Mouse (Mus musculus): Measurements from ENCODE around the gene Sema3g.

The Sema3g gene

DNA sequence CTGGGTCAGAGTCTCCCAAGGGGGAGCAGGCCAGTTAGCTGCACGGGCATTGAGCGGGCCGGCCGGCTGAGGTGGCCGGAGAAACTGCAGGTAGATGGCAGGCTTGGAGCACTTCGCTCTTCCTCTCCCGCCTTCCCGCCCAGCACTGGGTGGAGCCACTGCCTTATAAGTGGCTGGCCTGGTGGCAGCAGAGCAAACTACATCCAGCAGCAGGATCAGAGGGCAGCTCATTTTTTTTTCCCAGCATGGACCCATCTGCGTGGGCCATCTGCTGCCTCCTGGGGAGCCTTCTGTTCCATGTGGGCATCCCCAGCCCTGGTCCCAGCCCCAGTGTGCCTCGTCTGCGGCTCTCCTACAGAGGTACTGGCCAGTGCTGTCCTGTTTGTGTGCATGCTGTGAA lies at the start of gene Sema3g:
TSS of gene Sema3g (plus strand) at position 195 of the 400 bp plus-strand sequence.
- peak; percentile 87 to 89 for DNase-seq

DNA sequence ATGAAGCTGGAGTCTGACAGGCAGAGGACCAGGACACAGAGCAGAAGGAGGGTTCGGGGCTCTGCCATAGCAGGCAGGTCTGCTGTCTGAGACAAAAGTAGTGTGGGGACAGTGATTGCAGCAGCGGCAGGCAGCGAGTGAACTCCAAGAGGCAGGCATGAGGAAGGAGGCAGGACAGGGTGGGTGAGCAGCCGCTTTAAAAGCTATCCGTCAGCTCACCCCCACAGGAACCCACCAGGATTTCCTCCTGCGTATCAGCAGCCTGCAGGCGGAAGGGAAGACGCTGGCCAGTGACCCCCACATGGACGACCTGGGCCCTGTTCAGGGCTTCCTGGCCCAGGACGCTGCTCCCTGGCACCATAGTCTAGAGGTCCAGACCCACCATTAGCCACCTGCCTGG lies 49.2 kb upstream of the Sema3g start, which contains the start of gene Stab1:
TSS of gene Stab1 (minus strand) at position 217 of the 400 bp plus-strand sequence.
- DNase-seq = peak; percentile 69 to 71

DNA sequence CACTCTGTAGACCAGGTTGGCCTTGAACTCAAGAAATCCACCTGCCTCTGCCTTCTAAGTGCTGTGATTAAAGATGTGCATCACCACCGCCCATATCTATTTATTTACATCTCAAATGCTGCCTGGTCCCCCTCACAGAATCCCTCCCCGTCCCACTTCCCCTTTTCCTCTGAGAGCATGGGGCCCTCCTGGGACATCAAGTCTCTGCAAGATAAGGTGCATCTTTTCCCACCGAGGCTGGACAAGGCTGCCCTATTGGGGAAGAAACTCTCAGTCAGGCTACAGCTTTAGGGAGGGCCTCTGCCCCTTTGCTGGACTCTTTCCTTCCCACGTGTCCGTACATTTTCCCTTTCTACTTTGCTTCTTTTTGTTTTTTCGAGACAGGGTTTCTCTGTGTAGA lies 48.2 kb upstream of the Sema3g start:
- no peak for DNase-seq

DNA sequence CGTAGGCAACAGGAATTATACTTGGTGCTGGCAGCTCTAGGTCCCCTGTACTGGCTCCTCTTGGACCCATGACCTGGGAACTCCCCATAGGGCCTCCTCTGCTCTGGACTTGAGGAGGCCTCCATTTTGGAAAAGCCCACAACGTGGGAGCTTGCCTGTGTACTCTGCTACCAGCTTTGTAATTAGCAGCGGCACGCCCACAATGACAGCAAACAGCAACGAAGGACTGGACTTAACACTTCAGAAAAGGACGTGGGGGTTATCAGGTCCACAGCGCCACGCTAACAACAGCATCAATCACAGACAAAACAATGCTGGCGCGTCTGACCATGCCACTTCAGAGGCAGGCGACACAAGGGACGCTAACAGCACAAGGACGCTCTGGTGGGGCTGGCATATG lies 46.7 kb upstream of the Sema3g start:
- no peak for DNase-seq

DNA sequence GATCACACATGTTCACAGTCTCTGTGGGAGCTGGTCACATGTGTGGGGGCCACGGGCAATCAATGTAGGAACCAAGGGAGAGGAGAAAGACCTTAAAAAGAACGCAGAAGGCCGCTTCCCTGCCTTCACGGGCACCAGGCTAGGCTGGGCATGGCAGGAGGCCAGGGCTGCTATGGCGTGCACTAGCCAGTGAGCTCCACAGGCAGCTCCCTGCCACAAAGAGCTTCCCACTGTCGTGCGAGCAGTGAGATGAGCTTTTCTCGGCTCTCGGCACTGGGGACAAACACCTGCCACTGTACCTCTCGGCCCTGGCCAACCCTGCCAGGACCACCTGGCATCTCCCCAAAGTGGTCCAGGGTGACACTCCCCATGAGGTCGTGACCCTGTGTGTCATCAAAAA lies 46.3 kb upstream of the Sema3g start:
- DNase-seq = peak in 1 of 2 experiments; percentile 37

DNA sequence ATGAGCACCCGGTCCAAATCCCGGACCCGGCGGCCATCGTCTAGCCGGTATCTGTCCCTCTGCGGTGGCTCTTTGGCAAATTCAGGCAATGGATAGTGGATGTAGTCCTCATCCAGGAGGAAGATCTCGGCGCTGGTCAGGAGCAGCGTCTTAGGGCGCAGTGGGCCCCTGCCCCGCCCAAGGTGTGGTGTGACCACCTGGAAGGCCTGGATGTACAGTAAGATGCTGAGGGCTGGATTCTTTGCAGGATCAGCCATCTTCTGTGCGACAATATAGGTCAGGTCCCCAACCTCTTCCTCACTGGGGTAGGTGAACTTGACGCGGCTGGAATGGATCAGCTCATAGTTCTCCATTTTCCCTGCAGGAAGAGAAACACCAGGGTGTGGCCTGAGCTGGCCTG lies 45.8 kb upstream of the Sema3g start:
- DNase-seq = no peak

DNA sequence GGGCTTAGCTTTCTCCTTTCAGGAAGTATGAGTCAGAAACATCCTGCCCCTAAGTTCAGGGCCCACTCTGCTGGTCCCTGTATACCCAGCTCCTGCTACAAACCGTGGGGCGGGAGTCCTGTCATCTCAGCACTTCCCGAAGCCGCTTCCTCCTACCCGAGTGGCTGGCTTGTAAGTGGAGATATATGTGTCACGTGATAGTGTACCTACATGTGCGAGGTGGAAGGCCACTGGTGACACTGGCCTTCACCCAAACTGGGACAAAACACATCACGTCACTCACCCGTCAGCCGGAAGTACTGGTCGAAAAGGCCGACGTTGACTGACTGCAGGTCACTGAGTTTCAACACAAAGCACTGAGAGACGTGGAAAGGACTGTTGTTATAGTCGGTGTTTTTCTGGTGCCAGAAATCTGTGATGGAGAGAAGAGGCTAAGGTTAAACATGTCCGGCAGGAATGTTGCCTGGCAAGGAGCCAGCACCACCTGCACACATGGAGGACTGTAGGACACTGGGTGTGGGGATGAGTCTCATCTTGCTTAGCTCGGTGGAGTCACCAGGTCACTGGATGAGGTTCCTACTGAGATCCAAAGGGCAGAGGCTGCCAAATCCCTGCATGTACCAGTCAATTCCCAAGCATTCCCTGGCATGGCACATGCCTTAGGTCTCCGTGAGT lies 44.7 kb upstream of the Sema3g start:
- DNase-seq = peak; percentile 61 to 63

DNA sequence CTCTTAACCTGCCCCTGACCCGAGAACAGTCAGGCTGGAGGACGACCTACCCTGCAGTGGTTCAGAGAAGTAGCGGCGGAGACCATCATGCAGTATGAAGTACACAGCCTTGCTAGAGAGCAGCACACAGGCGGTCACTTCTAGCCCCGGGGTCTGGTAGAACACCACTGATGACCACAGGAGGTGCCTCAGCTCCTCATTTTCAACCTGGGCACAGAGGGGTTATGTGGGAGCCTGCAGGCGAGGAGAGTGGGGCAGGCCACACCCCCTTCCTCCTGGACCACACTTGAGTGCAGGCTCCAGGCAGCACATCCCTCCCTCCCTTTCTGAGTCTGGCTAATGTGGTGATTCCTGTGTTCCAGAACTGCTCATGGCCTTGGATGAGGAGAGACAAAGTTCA lies 44.1 kb upstream of the Sema3g start:
- DNase-seq = no peak

DNA sequence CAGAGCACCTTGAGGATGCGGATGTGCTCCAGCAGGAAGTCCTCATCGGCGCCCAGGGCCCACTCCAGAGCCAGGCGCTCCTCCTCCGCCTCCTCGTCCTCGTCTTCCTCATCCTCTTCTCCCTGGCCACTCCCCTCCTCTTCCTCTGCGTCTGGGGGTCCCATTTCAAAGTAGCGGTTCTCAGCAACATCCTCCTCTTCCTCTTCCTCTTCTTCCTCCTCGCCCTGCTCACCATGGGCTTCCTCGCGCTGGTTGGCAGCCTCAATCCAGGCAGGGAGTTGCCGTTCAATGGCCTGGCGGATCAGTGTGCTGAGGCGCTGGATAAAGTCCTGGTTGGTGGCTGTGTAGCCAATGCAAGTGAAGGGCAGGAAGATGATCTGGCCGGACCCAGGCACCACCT lies 40.4 kb upstream of the Sema3g start:
- DNase-seq = no peak

DNA sequence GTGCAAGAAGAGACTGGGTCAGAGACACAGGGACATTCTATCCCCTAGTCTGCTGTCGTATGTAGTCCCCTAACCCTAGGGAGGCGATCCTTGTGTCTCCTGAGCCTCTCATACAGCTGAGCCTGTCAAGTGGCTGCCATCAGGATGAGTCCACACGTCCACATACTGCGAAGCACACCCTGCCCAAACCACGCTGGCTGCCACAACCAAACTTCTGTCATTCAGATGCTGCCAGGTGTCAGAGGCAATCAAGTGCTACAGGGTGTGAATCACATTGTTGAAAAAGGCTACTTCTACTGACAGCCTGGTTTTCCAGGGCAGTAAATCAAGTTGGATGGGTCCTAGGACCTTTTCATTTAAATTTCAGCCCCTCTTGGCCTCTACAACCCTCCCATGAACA lies 39.9 kb upstream of the Sema3g start:
- no peak for DNase-seq

DNA sequence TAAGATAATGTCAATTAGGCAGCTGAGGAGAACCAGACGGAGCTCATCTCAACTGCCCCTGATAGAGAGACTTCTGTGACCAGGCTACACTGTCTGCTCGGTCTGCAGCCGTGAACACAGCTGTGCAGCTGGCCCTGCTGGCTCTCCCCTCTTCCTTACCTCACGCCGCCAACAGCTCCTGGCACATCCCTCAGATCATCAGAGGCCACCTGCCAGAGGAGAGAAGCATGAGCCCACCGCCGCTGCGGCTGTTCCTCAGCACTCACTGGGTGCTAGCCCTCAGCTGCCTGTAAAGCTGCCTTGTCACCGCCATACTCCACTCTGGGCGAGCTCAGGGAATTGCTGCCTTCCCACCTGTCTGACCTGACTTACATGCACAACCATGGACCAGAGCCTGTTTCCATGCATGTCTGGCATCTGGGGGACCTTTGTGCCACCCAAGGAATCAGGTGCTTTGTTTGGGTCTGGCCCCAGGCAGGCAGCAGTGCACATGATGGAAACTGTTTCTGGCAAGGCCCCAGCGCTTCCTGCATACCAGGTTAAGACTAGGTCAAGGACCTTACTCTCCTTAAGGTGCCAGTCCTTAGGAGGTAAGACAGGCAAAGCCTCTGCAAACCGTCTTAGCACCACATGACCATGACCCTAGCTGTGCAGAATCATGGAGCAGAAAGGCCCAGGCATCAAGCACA lies 37.8 kb upstream of the Sema3g start:
- DNase-seq = peak; percentile 89 to 91

DNA sequence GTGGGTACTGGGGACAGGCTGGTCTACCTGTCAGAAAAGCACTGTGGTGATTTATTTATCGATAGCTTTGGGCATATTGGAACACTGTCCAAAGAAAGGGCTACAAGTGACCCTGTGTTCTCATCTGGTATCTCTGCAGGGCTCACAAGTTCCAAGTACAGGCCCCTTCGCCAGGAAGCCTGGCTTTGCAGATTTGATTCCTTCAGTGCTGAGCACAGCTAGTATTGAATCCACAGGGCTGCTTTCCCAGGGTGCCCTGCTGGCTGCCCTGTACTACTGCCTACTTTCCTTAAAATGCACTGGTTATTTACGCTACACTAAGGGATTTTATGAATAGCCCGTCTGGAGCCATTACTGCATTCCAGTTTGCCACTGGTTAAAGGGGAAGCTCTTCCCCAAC lies 36.1 kb upstream of the Sema3g start:
- DNase-seq = peak; percentile 29 to 32

DNA sequence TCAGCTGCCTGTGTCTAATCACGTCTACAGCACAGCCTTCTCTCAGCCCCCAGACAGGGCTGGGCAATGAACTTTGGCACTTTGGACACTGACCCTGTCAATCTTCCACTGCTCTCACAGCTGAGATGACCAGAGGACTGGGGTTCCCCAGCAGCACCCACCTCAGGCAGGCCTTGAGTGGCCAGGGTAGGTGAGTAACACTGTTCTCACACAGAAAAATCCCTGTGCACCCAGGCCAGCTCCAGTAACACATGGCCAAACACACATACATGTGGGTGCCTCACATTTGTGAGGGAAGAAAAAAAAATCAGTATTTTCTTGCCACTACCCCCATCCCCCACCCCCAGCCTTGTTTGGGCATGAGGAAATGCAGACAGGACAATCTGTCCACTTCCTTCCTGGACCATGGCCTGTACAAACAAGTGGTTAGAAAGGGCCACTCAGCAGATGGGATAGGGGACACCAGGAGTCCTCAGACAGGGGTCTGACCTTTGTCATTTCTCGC lies 34.8 kb upstream of the Sema3g start:
- peak; percentile 76 to 82 for DNase-seq

DNA sequence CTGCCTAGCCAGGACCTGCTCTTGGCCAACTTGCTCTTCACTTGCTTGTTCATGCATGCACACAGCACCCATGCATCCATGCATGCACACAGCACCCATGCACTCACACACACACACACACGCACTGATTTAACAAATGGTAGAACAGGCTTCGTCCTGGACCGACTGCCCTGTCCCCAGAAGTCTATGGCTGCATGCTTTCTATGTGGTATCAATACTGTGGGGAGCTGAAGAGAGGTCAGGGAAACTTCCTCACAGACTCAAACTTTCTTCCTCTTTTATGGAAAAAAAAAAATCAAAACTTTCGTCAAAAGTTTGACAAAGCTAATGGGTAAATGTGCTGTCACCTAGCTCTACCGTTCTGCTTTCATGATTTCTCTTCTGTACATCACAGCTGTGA lies 34.1 kb upstream of the Sema3g start:
- DNase-seq = no peak

DNA sequence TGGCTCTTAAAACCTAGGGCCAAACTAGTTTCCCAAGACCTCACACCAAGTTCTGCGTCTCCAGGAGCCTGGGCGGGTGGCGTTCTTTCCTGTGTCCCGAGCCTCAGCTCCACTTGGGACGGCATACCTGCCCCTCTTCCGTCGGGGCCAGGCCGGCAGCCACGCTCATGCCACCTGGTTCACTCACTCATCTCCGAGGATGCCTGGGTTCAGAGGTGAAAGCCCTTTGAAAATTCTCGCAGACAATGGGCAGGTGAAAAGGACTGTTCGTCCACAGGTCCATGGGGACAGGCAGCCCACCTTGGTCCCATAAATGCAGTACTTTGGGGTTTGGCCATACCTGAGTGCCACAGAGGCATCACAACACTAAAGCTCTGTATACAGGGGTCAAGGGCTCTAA lies 33.5 kb upstream of the Sema3g start:
- DNase-seq = no peak

DNA sequence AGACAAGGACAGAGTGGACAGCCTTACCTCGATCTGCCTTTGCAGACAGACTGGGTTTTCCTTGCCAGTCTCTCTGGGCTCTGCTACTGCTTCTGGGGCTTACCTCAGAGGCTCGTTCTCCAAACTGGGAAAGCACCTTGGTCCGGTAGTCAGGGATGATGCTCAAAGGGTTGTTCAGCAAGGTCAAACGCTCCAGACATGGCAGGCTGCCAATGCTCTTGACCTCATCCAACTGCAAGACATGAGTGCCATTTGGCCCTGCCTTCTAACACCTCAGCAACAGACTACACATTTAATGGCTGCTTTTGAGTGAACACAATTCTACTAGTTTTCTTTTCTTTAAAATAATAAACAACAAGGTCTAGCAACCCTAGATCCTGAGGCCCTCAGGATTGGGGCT lies 31.0 kb upstream of the Sema3g start:
- DNase-seq = peak; percentile 87 to 88

DNA sequence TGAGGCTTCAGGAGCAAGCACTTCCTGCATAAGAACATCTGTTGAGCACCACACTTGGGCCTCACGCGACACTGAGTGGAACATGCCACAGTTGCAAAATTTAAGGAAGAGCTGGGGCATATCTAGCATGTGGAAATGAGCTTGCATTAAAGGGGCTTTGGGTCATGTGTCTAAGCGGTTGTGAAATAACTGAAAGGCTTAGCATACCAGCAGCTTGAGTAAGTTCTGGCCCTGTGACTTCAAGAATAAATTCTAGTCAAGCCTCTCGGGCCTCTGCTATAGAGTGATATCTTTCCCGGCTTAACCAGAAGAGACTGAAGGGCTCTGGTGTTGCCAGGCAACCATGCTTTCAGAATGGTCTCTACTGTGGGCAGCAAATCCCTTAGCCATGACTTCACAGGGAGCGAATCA lies 28.9 kb upstream of the Sema3g start:
- DNase-seq = peak in 1 of 2 experiments; percentile 51

DNA sequence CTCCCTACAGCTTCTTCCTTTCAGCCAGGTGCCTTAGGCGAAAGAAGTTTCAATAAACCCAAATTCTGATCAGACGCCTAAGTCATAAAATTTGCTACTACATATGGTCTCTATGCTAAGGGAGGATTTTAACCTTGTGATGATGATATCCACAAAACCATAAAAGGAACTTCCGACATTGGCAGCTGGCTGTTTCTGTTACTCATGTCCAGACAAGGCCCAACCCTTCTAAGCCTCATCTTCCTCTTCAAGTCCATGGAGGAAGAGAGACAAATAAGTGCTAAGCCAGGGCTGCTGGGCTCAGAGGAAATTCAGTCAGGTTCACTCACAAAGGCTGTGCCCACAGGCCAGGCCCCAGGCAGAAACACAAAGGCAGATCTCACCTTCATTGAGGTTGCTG lies 28.3 kb upstream of the Sema3g start:
- no peak for DNase-seq

DNA sequence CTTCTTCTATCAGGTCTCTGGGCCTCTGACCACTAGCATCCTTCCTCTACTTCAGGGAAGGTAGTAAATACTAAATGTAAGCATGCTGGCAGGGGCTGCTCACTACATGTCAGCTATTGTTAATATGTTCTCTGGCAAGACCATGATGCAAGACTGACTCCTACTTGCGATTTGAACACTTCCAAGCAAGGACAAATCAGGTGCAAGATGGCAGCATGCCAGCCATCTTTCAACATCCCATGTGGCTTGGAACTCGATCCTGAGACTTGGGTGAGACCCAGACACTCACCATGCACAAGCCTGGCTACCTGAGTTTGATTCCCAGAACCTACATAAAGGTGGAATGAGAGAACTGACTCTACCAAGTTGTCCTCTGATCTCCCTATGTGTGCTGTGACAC lies 25.7 kb upstream of the Sema3g start:
- DNase-seq = no peak

DNA sequence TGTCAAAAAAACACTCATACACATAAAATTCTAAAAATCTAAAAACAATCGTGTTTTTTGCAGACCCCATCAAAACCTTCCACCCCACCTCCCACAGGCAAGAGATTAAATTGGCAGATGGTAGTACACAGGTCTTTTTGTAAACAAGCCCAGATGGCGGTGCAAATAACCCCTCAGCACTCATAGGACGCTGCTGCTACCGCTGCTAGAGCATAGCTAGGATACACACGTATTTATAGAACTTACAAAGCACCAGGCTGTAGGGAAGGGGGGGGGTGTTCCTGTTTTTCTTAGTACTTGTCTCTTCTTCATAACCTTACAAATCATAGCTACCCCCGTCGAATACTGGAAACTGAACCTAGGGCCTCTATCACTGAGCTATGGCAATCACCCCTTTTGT lies 23.9 kb upstream of the Sema3g start:
- no peak for DNase-seq

DNA sequence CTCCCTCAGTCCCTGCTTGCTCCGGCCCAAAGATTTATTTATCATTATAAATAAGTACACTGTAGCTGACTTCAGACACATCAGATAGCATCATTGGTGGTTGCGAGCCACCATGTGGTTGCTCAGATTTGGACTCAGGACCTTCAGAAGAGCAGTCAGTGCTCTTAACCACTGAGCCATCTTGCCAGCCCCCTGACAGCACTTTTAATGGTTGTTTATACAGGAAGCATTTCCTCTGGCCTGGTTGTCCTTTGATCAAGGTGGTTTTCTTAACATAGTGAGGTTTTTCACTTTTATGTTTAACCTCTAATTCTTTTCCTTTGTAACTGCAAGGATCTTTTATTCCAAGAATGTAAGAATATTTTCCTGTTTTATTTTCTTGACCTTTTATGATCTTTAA lies 23.2 kb upstream of the Sema3g start:
- no peak for DNase-seq

DNA sequence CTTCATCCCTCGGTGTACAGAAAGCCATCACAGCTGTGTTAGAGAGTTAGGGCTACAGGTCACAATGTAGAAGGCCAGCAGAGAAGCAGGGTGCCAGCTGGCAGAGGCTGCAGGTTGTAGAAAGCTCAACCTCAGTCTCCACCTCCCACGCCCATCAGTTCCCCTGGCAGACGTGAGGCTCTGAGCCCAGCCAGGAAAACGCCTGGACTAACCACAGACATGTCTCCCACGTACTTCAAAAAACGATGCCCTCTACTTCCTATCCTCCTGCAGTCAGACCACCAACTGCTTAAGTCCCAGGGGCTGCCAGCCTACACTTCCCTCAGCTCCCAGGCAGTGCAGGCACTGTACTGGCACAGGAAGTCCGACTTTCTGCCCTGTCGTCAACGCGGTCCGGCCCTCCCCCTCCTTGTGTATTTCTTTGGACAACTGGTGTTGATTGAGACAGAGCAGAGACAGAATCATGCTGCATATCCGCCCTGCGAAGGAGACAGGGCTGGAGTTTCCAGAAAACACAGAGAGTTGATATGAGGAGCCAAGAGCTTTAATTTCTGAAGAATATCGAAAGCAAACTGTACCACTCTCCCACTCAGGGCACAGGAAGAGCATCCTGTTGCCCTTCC lies 22.7 kb upstream of the Sema3g start:
- DNase-seq = peak; percentile 78 to 83

DNA sequence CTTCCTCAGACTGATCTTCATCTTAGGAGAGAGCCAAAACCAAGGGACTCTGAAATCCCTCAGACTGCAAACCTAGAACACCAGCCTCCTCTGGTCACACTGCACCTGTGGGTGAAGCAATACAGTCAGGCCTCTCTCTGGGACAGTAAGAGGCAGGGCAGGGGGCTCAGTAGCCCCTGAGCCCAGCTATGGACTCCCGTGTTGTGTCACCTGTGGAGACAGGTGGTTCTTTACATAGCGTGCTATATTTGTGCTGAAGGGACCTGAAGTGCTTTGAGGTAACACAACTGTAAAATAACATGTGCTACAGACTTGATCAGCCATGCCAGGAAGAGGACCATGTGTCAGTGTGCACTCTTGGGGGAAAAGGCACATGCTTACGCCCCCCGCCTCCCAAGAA lies 22.1 kb upstream of the Sema3g start:
- DNase-seq = no peak

DNA sequence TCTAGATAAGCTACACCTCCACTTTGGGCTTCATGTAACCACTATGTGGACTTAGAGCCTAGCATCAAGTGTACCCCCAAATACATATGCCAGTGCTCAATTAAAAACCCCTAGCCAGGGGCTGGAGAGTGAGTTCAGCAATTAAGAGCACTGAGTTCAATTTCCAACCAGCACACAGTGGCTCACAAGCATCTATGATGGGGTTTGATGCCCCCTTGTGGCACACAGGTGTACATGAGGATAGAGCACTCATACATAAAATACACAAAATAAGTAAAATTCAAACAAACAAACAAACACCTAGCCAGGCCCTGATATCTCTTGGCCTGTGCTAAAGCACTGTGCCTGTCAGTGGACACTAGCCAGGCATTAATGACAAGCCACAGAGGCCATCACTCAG lies 21.7 kb upstream of the Sema3g start:
- peak; percentile 64 to 76 for DNase-seq
